Mouse (Mus musculus): ENCODE measurements at regions not wholly inside any gene's neighbourhood (a gene's known extent, or its start where the extent isn't known, plus 50 kb on each side); places are given as distances from the start of the nearest gene placed in this dataset.

DNA sequence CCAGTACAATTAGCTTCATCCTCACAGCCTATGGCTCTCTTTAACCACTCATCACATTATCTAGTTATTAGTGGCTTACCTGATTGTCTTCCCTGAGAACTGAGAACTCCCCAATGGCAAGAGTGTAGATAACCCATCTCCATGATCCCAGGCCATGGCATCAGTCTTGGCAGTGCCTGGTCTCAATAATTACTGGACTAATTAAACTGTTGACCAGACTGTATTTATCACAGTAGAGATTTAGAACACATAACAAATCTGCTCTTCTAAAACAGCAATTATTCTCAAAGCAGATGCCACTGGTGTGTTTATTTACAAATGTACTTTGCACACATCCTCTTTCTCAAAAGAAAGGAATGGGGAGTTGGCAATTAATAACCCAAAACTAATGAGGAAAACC, 219.2 kb downstream of the S1pr1 start:
- TF ChIP-seq CTCF (IDR thresholded peaks at IDR 0.05; ENCODE audit: borderline replicate concordance, insufficient read depth, low read depth, low read length) = no peak
- no peak for TF ChIP-seq POLR2A (IDR thresholded peaks at IDR 0.05; ENCODE audit: borderline replicate concordance, insufficient read depth, low read length)

Data from cerebellum, adult 2 months (tissue).